Mouse (Mus musculus) liver, embryonic 14.5 days (tissue): ENCODE measurements around the gene Hat1. TPM values are rescaled to one million over a fixed set of nuclear protein-coding genes. Genes with fewer than 3 reads are reported as not detected.

Source experiments
- ATAC-seq: fragments of 200-750 bp; cut with Nextera tagmentation; 2 replicates; pipeline ENCODE4 v1.8.0; 2017; ENCODE audit warnings: moderate number of reproducible peaks, mild to moderate bottlenecking, moderate library complexity; ENCODE audit not compliant: insufficient read depth
- DNase-seq, 3 experiments: peaks; one replicate each; pipeline ENCODE4 v3.0.0-alpha.2; 2012 to 2013; ENCODE audit warnings: low read depth in 3 of 3, low spot score in 3 of 3
- H3K27ac ChIP-seq: fragments of 300-500 bp; sonication (generic); 2 replicates; pipeline ENCODE4 v1.5.1; 2014; ENCODE audit warnings: moderate library complexity, mild to moderate bottlenecking, control low read depth, inconsistent platforms
- H3K27me3 ChIP-seq: fragments of 300-500 bp; sonication (generic); 2 replicates; pipeline ENCODE4 v1.6.1; 2014; ENCODE audit warnings: mild to moderate bottlenecking, low read length, moderate library complexity; ENCODE audit not compliant: control insufficient read depth, insufficient read depth
- H3K36me3 ChIP-seq: fragments of 300-500 bp; sonication (generic); replicated peaks from 2 replicates; pipeline ENCODE4 v1.6.1; 2014; ENCODE audit warnings: low read depth; ENCODE audit not compliant: control insufficient read depth, insufficient read depth
- H3K4me1 ChIP-seq, 2 experiments: fragments of 200-500 bp in 1 of 2; fragments of 300-500 bp in 1 of 2; sonication (generic) in 1 of 2; replicated peaks; 2 replicates each; pipeline ENCODE4 v1.6.1; 2012 to 2014; ENCODE audit warnings: antibody characterized with exemption in 1 of 2, inconsistent platforms in 1 of 2, low read length in 1 of 2; ENCODE audit not compliant: control insufficient read depth in 2 of 2, insufficient read depth in 2 of 2
- H3K4me2 ChIP-seq: fragments of 300-500 bp; sonication (generic); 2 replicates; pipeline ENCODE4 v1.6.1; 2014; ENCODE audit warnings: low read depth, mild to moderate bottlenecking, control low read depth, moderate library complexity
- H3K4me3 ChIP-seq, 2 experiments: fragments of 200-500 bp in 1 of 2; fragments of 300-500 bp in 1 of 2; sonication (generic) in 1 of 2; 2 replicates each; pipeline ENCODE4 v1.5.1; 2012 to 2014; ENCODE audit warnings: low read depth in 2 of 2, low read length in 2 of 2, mild to moderate bottlenecking in 2 of 2, control low read depth in 1 of 2, inconsistent platforms in 1 of 2, moderate library complexity in 1 of 2; ENCODE audit not compliant: insufficient read depth in 1 of 2
- H3K9ac ChIP-seq: fragments of 300-500 bp; sonication (generic); replicated peaks from 2 replicates; pipeline ENCODE4 v1.6.1; 2014; ENCODE audit warnings: mild to moderate bottlenecking, control low read depth, moderate library complexity
- H3K9me3 ChIP-seq: fragments of 300-500 bp; sonication (generic); 2 replicates; pipeline ENCODE4 v1.6.1; 2016; ENCODE audit warnings: low read length, mixed read lengths; ENCODE audit not compliant: control insufficient read depth
- CTCF ChIP-seq: IDR thresholded peaks from 2 replicates; pipeline ENCODE4 v1.5.1; 2016; ENCODE audit warnings: antibody characterized with exemption, low read depth, control low read depth
- EP300 ChIP-seq: IDR thresholded peaks from 2 replicates; pipeline ENCODE4 v1.6.1; 2016; ENCODE audit warnings: antibody characterized with exemption, low read depth
- WGBS: fragments of 180-500 bp; shearing (Covaris S2); extraction: QIAGEN DNeasy Blood & Tissue Kit; methylation state at CpG from one replicate; pipeline ENCODE4 v1.1.7; 2014; ENCODE audit not compliant: insufficient replicate concordance; 5-methylcytosine and 5-hydroxymethylcytosine counted together
- polyA plus RNA-seq, 2 experiments: library from polyadenylated mRNA; depleted of rRNA in 1 of 2; stranded (reverse) in 1 of 2; unstranded in 1 of 2; fragments of >200 nt; fragmentation: Nextera tagmentation in 1 of 2; extraction: Ambion mirVana in 1 of 2; gene quantifications; 2 replicates each; pipeline versions ENCODE4 v1.2.1 to v1.2.3; 2012 to 2014

Hat1 gene
- polyA plus RNA-seq, 2 experiments = 69.4 to 120 TPM

- no peak overlapping the region for H3K4me3 ChIP-seq
Observed at GRCm38 (mm10) chr2:71420895-71421425, 32.2 kb downstream of the Hat1 start.

DNA sequence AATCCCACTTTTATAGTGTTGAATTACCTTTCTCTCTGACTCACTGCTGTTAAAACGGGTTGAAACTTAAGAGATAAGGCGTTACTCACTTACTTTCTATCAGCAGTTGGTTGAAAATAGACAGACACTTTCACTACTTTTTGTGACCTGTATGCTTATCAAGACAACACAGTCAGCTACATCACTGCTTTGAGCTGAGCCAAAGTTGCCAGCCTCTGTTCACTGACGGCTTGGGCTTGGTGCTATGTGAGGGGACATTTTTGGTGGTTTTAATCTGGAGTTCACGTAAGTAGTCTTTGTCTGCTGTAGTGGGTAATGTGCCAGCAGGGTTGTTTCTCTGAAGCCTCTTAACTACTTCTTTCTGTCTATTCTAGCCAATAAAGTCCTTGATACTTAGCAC, 35.8 kb downstream of the Hat1 start:
- Histone ChIP-seq H3K4me2 (no peak overlapping the region), H3K4me3 (no peak overlapping the region), H3K36me3 (peaks cover 34% of the 10 kb centered on the region), H3K27me3 (no peaks in the 10 kb centered on the region), H3K27ac (no peak overlapping the region), H3K9ac (no peak overlapping the region), H3K4me1 (peaks cover 2 to 3% of the 10 kb centered on the region in 2 experiments; a peak in 3 of 4 replicates), H3K9me3 (no peaks in the 10 kb centered on the region)
- TF ChIP-seq CTCF (no peak), EP300 (peak; percentile 23; the same call in 1 of the 2 replicates)
- WGBS = 14% methylated on average over 4 of the region's 4 CpGs
- ATAC-seq (peak; percentile 50; the same call in 1 of the 2 replicates), DNase-seq (peak; percentile 22 to 32 (median 32))

More at GRCm38 (mm10) chr2:71420895-71421425, 32.2 kb downstream of the Hat1 start:
- Histone ChIP-seq H3K9me3 (no peaks in the 10 kb centered on the region), H3K4me2 (no peak overlapping the region), H3K27me3 (no peaks in the 10 kb centered on the region), H3K9ac (no peak overlapping the region), H3K36me3 (peaks cover 28% of the 10 kb centered on the region), H3K4me1 (peaks cover 2 to 3% of the 10 kb centered on the region in 2 experiments; a peak in 3 of 4 replicates), H3K27ac (no peak overlapping the region)
- WGBS = 91% methylated on average over 9 of the region's 9 CpGs
- DNase-seq (no peak), ATAC-seq (no peak)
- TF ChIP-seq EP300 (no peak), CTCF (no peak)

GRCm38 (mm10) chr2:71435440-71435839, 46.7 kb downstream of the Hat1 start:
- TF ChIP-seq CTCF (no peak), EP300 (no peak)

GRCm38 (mm10) chr2:71443376-71443775, 54.6 kb downstream of the Hat1 start:
- Histone ChIP-seq H3K4me2 (no peak overlapping the region), H3K4me3 (no peak overlapping the region), H3K9ac (no peak overlapping the region), H3K4me1 (peaks cover 5% of the 10 kb centered on the region in 2 experiments), H3K9me3 (no peaks in the 10 kb centered on the region), H3K27ac (no peak overlapping the region), H3K36me3 (peaks cover 6% of the 10 kb centered on the region), H3K27me3 (peaks cover 8% of the 10 kb centered on the region)
- TF ChIP-seq CTCF (no peak), EP300 (no peak)
- DNase-seq = no peak
- ATAC-seq = no peak
- WGBS = 42% methylated on average over 2 of the region's 2 CpGs

More at GRCm38 (mm10) chr2:71435440-71435839, 46.7 kb downstream of the Hat1 start:
- H3K36me3 ChIP-seq = peaks cover 37% of the 10 kb centered on the region
- ATAC-seq = no peak
- H3K27ac ChIP-seq = no peak overlapping the region
- no peak for DNase-seq
- H3K4me1 ChIP-seq = no peaks in the 10 kb centered on the region
- no peak overlapping the region for H3K4me3 ChIP-seq
- WGBS = 65% methylated on average over 4 of the region's 4 CpGs
- H3K9me3 ChIP-seq = no peaks in the 10 kb centered on the region
- no peaks in the 10 kb centered on the region for H3K27me3 ChIP-seq
- H3K4me2 ChIP-seq = no peak overlapping the region
- no peak overlapping the region for H3K9ac ChIP-seq

GRCm38 (mm10) chr2:71445536-71446196, 56.9 kb downstream of the Hat1 start:
- ATAC-seq = no peak
- WGBS = 60% methylated on average over 17 of the region's 17 CpGs

More at GRCm38 (mm10) chr2:71445536-71446196, 56.9 kb downstream of the Hat1 start:
- H3K27ac ChIP-seq = no peak overlapping the region
- no peak for DNase-seq
- H3K9me3 ChIP-seq = no peaks in the 10 kb centered on the region
- H3K4me2 ChIP-seq = no peak overlapping the region
- H3K4me3 ChIP-seq = no peak overlapping the region
- no peak overlapping the region for H3K9ac ChIP-seq
- no peaks in the 10 kb centered on the region; the same call in 1 of the 2 replicates for H3K36me3 ChIP-seq
- H3K27me3 ChIP-seq = peaks cover 13% of the 10 kb centered on the region
- TF ChIP-seq EP300 (no peak), CTCF (no peak)
- H3K4me1 ChIP-seq = peaks cover 5% of the 10 kb centered on the region in 2 experiments
